Mouse (Mus musculus) bone marrow macrophage, adult 2 months (primary cell): ENCODE measurements around the gene Asic2.

Source experiments
- CTCF ChIP-seq: IDR thresholded peaks from 2 replicates; pipeline ENCODE4 v1.5.1; 2012; ENCODE audit warnings: low read depth, mild to moderate bottlenecking, low read length, moderate library complexity
- POLR2A ChIP-seq: IDR thresholded peaks from 2 replicates; pipeline ENCODE4 v1.6.1; 2012; ENCODE audit warnings: mild to moderate bottlenecking, low read depth, low read length, borderline replicate concordance

DNA sequence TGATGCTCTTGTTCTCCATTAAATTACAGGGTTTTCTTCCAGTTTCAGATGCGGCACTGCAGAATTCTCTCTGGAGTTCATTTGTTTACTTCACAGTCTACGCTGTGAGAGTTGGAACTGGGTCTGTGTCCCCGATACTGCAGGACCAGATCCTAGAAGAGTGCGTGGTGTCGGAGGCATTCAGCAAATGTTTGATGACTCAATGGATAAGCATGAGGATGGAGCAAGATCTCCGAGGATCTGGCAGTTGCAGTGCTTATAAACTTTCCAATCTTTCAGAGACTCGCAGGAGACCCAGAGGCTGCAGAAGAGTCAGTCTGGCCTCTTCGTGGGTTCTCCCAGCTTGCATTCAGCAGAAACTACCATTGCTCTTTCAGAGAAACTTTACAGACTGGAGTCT, 566.0 kb downstream of the Asic2 start:
- TF ChIP-seq POLR2A (no peak), CTCF (no peak)
